33 mouse cellular contexts compared by ENCODE assay signal in genomic region chr5:128176234-128176633, GRCm38 (mm10).
"Had no signal": no experiment of that assay in that cellular context is flagged by ENCODE, and none has a peak within 500 bp of the region (broad histone marks: within the 10 kb centered on the region; RNA-seq: fewer than 3 reads in every experiment).

No protein-coding gene starts in this region.

- H3K36me3 ChIP-seq: heart, embryonic 13.5 days; heart, embryonic 15.5 days; hindbrain, embryonic 10.5 days; hindbrain, embryonic 12.5 days; hindbrain, embryonic 13.5 days; hindbrain, embryonic 15.5 days; intestine, embryonic 15.5 days; kidney, embryonic 15.5 days had no signal

- H3K4me2 ChIP-seq: heart, embryonic 13.5 days; heart, embryonic 15.5 days; hindbrain, embryonic 12.5 days; hindbrain, embryonic 13.5 days; hindbrain, embryonic 14.5 days; hindbrain, embryonic 15.5 days; intestine, embryonic 15.5 days; kidney, embryonic 15.5 days had no signal

- ATAC-seq: hindbrain, embryonic 16.5 days; hindbrain, postnatal 0 days; inflammation-experienced regulatory T-cells, adult 6 months; intestine, embryonic 15.5 days; intestine, embryonic 16.5 days; intestine, postnatal 0 days had no signal

- H3K9ac ChIP-seq: heart, embryonic 13.5 days; heart, embryonic 15.5 days; hindbrain, embryonic 12.5 days; hindbrain, embryonic 13.5 days; hindbrain, embryonic 14.5 days; hindbrain, embryonic 15.5 days; intestine, embryonic 15.5 days; kidney, embryonic 15.5 days had no signal

- DNase-seq: heart, postnatal 10 days; heart, postnatal 14 days; heart, postnatal 36 days; heart, postnatal 4 days; kidney, adult 11 months; kidney, adult 18-20 months; kidney, adult 2 months; kidney, adult 8-10 months; kidney, adult 9 months; kidney, postnatal 10 days; kidney, postnatal 14 days; kidney, postnatal 25 days; kidney, postnatal 36 days; kidney, postnatal 4 days; layer of hippocampus, adult 9-11 months; layer of hippocampus, postnatal 36 days had no signal

- H3K27me3 ChIP-seq: heart, embryonic 13.5 days; heart, embryonic 15.5 days; hindbrain, embryonic 12.5 days; hindbrain, embryonic 13.5 days; hindbrain, embryonic 15.5 days; intestine, embryonic 15.5 days; kidney, embryonic 15.5 days had no signal

- H3K27ac ChIP-seq: heart, embryonic 13.5 days; heart, embryonic 15.5 days; hindbrain, embryonic 10.5 days; hindbrain, embryonic 12.5 days; hindbrain, embryonic 13.5 days; hindbrain, embryonic 14.5 days; hindbrain, embryonic 15.5 days; hindbrain, postnatal 0 days; intestine, embryonic 15.5 days; kidney, embryonic 15.5 days; kidney, postnatal 0 days; layer of hippocampus, adult 2 months; left cerebral cortex, adult 2 months had no signal

- H3K4me1 ChIP-seq: heart, embryonic 13.5 days; heart, embryonic 15.5 days; hindbrain, embryonic 10.5 days; hindbrain, embryonic 12.5 days; hindbrain, embryonic 13.5 days; hindbrain, embryonic 15.5 days; intestine, embryonic 15.5 days; kidney, embryonic 15.5 days had no signal

- H3K9me3 ChIP-seq: heart, embryonic 13.5 days; heart, embryonic 15.5 days; hindbrain, embryonic 10.5 days; hindbrain, embryonic 12.5 days; hindbrain, embryonic 13.5 days; hindbrain, embryonic 15.5 days; intestine, embryonic 15.5 days; kidney, embryonic 15.5 days had no signal

- H3K4me3 ChIP-seq: heart, embryonic 13.5 days; heart, embryonic 15.5 days; hindbrain, embryonic 10.5 days; hindbrain, embryonic 12.5 days; hindbrain, embryonic 13.5 days; hindbrain, embryonic 15.5 days; intestine, embryonic 15.5 days; kidney, embryonic 15.5 days; layer of hippocampus, adult 2 months; left cerebral cortex, adult 2 months had no signal
